Mouse (Mus musculus): ENCODE results near the gene Dync2li1. TPM values are rescaled to one million over a fixed set of nuclear protein-coding genes. Genes with fewer than 3 reads are reported as not detected.
A peak's percentile ranks its signal among the peaks of the same experiment; 100 is the strongest.

Gene Dync2li1
- total RNA-seq, 2 experiments from 2014 or later, result 2.6 to 3.9 TPM

DNA sequence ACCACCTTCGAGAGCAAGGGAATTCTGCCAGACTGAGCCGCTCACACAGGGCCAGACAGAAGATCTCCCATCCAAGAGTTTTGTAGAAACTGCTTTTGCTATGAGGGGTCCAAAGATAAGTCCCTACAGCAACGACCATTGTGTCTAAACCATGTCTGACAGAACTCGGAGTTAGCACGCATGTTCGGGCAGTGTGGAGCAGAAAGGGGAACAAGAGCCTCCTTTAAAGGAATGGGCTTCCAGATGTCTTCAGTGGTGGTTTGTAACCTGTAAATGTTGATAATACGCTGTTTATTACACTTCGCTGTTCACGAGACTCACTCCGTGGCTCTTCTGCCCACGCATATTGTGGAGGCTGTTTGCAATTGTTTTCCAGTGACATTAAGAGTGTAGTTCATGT is 51.3 kb downstream of the Dync2li1 start:
- intact Hi-C loops (cut with DNase I), result no loop called here
- DNase-seq, result no peak

DNA sequence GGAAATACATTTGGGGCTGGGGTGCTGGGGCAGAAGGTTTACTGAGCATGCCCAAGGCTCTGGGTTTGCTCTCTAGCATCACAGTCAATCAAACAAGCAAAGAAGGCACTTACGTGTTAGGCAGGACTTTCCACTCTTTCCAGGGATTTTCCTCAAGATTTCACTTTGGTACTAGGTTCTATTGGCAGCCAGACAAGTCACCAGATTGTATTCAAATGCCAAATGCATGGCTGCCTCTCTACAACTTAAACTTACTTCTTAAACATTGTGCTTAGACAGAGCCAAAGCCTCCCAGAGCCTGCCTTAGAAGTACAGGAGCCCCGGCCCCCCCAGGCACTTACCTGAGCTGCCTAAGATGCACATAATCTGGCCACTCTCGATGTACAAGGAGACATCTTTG is 55.4 kb downstream of the Dync2li1 start:
- intact Hi-C loops (cut with DNase I), result no loop called here
- DNase-seq, result no peak

DNA sequence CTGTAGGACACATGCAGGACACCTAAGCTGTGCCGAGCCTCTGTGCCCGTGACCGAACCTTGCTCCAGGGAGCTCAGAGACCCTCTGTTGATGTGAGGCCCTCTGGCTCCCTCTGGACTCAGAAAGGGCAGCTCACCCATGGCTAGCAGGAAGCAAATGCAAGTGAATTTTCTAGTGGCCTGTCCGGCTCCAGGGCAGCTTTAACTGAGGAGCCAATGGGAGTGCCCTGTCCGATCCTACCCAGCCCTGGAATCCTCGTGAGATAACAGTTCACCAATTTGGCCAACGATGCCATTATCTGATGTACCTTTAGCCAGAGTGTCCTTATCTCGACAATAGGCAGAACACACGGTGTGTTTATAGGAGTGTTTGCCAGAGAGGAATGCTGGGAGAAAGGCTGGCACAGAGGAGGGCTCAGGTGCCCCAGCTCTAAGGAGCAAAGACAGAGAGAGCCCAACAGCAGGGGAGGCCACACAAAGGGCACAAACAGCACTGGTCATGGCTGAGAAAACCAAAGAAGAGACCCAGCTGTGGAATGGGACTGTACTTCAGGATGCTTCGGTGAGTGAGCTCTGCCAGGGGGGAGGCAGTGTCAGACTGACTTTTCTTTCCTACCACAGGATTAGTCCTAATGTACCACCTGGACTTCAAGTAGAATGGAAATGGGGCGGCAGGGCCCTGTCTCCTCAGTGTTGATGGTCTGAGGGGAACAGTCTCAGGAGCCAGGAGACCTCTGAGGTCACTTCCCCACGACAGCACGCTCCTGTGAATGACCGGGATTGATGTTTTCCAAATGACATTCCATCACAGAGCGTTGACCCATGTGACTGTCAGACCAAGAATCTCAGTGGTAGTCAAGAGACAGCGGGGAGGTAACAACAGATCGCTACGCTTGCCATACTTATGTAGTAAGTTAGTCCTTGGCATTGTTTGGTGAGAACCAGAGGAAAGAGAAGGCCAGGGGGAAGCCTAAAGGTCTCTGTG is 56.7 kb downstream of the Dync2li1 start, which contains the start of gene Abcg5:
TSS of gene Abcg5 (minus strand) at position 278 of the 984 bp plus-strand sequence.
- intact Hi-C loops (cut with DNase I), result no loop called here
- DNase-seq, result no peak

DNA sequence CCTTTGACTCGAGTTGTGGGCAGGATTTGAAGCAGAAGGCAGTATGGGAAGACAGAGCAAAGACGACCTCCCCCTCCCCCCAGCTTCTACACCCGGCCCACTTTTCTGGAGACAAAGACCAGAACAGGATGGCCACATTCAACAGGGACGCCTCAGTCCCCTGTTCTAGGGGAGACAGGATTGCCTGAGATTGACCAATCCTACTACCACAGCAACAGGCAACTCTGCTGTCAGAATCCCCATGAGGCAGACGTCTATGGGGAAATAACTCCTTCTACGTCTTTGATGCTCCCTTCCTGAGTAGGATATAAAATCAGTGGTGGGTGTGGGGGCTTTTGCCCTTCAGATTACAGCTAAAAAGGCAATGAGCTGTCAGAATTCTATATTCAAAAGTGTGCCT is 58.0 kb downstream of the Dync2li1 start:
- intact Hi-C loops (cut with DNase I), result no loop called here
- no peak for DNase-seq

DNA sequence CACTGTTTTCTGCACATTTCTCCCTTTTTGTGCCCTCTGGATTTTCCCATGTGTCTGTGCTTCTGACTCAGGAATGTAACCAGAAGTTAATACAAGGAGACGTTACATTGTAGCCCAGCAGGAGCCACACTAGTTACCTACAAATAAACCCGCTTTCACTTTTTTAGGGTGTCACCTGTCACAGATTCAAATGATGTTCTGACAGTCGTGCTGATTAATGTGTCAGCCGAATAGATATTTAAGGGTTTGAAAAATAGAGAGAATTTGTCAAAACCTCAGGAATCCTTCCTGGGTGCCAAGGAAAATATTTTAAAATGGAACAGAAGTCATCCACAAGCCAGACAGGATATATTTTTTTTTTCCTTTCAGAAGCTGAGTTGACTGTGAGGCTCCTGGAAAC is 59.0 kb downstream of the Dync2li1 start:
- intact Hi-C loops (cut with DNase I), result no loop called here
- DNase-seq, result no peak

DNA sequence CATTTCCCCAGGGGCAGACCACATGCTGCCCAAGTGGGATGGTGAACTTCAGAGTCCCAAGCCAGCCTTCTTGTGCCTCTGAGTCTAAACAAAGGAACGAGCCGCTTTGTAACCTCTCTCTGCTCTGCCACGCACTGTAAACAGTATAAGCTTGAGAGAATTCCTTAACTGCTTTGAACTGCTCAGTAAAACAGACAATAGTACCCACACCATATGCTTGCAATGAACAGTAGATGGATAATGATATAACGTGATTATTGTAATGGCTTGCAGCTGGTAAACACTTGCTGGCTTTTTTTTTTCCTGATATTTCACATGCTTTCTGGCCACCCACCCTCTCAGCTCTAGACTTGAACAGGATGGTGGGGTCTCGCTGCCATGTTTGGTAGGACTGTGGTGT is 61.7 kb downstream of the Dync2li1 start:
- DNase-seq, result no peak
- intact Hi-C loops (cut with DNase I), result no loop called here

DNA sequence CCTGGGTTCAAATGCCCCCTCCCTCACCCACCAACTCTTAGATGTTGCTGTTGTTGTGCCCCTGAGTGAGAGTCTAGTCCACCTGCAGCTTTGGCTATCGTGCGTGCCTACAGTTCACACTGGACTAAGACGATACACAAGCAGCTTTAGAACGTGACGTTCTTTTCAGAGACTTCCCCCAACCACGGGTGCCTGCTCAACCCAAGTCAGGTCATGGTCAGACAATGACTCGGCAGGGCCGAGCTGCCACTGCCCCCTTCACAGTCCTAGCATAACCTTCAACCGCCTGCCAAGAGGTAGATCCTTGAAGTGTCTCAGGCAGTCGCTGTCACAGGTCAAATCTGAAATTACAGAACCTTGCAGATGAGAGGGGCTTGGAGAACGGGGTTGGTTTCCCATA is 62.5 kb downstream of the Dync2li1 start:
- no peak for DNase-seq
- intact Hi-C loops (cut with DNase I), result no loop called here

DNA sequence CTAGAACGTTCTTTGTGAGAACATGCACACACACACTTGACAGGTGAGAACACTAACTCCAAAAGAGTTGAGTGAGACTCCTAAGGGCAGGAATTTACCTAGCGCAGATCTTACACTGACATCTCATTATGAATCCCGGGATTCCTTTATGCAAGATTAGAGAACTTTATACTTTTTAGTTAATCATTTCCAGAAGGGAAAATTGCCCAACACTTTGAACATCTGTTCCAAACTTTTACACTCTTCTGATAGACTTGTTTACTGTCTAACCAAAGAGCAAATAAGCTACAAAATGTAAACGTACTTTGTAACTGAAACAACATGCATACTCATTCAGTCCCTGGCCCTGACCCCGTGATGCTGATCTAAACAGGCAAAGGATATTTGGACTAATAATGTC is 63.0 kb downstream of the Dync2li1 start:
- DNase-seq, result no peak
- intact Hi-C loops (cut with DNase I), result no loop called here

DNA sequence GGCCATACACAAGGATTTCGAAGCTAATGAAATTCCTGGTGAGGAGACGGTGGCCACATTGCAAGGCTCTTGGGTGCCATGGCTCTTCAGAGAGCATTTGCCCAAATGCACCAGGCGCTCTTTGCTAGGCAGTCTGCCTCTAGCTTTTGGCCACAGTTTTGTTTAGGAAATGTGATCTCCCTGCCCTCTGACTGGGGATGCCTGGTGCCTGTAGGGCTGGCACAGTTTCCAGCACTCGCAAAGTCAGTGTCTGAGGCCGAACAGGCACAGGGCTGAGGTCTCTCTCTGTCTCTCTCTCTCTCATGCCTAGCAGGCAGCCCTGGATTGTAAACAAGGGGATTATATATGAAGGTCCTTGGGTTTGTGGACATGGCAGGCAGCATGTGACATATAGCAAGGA is 63.8 kb downstream of the Dync2li1 start:
- intact Hi-C loops (cut with DNase I), result no loop called here
- DNase-seq, result no peak

DNA sequence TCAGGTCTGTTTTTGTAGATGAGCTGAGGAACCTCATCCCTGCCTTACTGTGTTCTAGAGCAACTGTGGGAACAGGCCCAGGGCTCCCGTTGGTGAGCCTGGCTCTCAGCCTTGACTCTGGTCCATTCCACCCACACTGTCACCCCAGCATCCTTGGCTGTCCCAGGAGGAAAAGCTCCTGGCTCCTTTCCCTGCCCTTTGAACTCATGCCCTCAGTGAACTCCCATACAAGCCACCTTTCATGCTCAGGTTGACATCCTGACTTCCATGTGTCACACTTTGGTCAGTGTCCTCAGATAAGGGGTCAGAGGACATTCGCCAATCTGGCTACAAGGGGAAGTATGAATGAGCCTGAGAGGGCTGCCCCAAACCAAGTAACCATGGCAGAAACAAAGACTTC is 67.4 kb downstream of the Dync2li1 start:
- intact Hi-C loops (cut with DNase I), result no loop called here
- DNase-seq, result no peak

DNA sequence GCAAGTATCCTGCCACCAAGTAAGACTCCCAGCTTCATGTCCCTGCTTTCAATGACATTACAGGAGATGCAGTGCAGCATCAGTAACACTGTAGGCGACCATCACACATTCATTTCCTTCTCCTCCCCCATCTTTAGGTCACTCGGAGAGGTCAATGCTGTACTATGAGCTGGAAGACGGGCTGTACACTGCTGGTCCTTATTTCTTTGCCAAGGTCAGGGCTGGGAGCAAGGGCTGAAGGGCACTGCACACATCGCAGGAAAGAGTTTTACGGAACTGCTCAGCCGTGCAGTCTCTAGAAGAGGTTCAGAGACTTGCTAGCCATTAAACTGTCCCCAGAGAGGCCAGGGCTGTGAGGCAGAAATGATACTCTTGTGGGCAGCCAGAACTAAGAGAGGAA is 70.2 kb downstream of the Dync2li1 start:
- intact Hi-C loops (cut with DNase I), result no loop called here

DNA sequence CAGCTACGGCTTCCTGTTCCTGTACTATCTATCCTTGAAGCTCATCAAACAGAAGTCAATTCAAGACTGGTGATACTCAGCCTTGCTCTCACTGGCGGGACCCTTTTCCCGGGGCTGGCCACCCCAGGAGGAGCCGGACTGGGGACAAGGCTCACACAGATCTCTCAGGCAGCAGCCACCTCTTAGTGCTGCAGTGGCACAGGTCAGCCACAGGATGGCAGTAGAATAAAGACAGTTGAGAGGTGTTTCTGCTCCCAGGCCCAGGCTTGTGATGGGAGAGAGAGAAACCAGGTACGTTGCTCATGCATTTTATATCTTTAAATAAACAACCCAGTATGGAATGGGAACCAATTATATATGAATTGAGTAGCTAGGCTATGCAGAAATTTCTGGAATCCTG is 72.4 kb downstream of the Dync2li1 start:
- DNase-seq, result peak; percentile 28 to 43
- intact Hi-C loops (cut with DNase I), result no loop called here

More for the DNA sequence above, 70.2 kb downstream of the Dync2li1 start:
- no peak for DNase-seq

Other genes with a start within 250 kb of the Dync2li1 start
- gene Thada, start 160.3 kb upstream of the Dync2li1 start, total RNA-seq (2021), result 1 to 10 TPM; 7.3 to 9.1 TPM
- 1 to 10 TPM; 2.9 TPM for gene Plekhh2, start 114.6 kb upstream of the Dync2li1 start, total RNA-seq (2021)
- gene Abcg8, start 49.8 kb downstream of the Dync2li1 start, total RNA-seq (2021), result not detected
- not detected for gene Abcg5, start 56.5 kb downstream of the Dync2li1 start, total RNA-seq (2021)
- gene Lrpprc, start 164.3 kb downstream of the Dync2li1 start, total RNA-seq (2021), result 100 to 1,000 TPM; 143 to 150 TPM